Mouse (Mus musculus) C2C12 (cell line): ENCODE data around the gene Ddx39. TPM values are rescaled to one million over a fixed set of nuclear protein-coding genes. Genes with fewer than 3 reads are reported as not detected.

Experiments used
- H3K27me3 ChIP-seq: one replicate; pipeline ENCODE4 v1.6.1; 2011; ENCODE audit not compliant: control insufficient read depth, insufficient read depth, insufficient read length
- H3K36me3 ChIP-seq: one replicate; pipeline ENCODE4 v1.6.1; 2011; ENCODE audit not compliant: control insufficient read depth, insufficient read depth
- H3K4me3 ChIP-seq: one replicate; pipeline ENCODE4 v1.5.1; 2011; ENCODE audit warnings: mild to moderate bottlenecking, control low read depth; ENCODE audit not compliant: poor library complexity, insufficient read depth, severe bottlenecking
- H3K79me2 ChIP-seq: one replicate; pipeline ENCODE4 v1.6.1; 2011; ENCODE audit not compliant: control insufficient read depth, insufficient read depth
- H3K79me3 ChIP-seq: one replicate; pipeline ENCODE4 v1.6.1; 2011; ENCODE audit warnings: low read depth, control low read depth
- H3ac ChIP-seq: one replicate; pipeline ENCODE3; 2011; ENCODE audit warnings: low read depth; ENCODE audit not compliant: control insufficient read depth, insufficient read length
- CEBPB ChIP-seq: IDR thresholded peaks from one replicate; pipeline ENCODE4 v1.6.1; 2011; ENCODE audit warnings: low read depth, mild to moderate bottlenecking, control low read depth, moderate library complexity
- CTCF ChIP-seq: IDR thresholded peaks from one replicate; pipeline ENCODE4 v1.5.1; 2011; ENCODE audit not compliant: control insufficient read depth, insufficient read depth, insufficient read length
- FOSL1 ChIP-seq: IDR thresholded peaks from one replicate; pipeline ENCODE4 v1.8.0; 2011; ENCODE audit warnings: mild to moderate bottlenecking, low read length; ENCODE audit not compliant: poor library complexity, insufficient read depth, severe bottlenecking
- MAX ChIP-seq: IDR thresholded peaks from one replicate; pipeline ENCODE4 v1.6.1; 2011; ENCODE audit warnings: mild to moderate bottlenecking, control low read depth
- MYOD1 ChIP-seq: IDR thresholded peaks from one replicate; pipeline ENCODE4 v1.6.1; 2011; ENCODE audit warnings: low read depth; ENCODE audit not compliant: control insufficient read depth, insufficient read length
- MYOG ChIP-seq: IDR thresholded peaks from one replicate; pipeline ENCODE4 v1.6.1; 2011; ENCODE audit not compliant: control insufficient read depth, insufficient read length; ENCODE audit errors: extremely low read depth
- USF1 ChIP-seq: IDR thresholded peaks from one replicate; pipeline ENCODE4 v1.6.1; 2011; ENCODE audit warnings: low read depth, mild to moderate bottlenecking, control low read depth, moderate library complexity
- polyA plus RNA-seq: library from polyadenylated mRNA; unstranded; fragments of >200 nt; fragmentation: generic; extraction: Trizol; gene quantifications from one replicate; pipeline ENCODE4 v1.2.1, GENCODE M21; 2012; ENCODE audit warnings: missing spikeins

Ddx39 gene
- polyA plus RNA-seq, 1 experiment, result 271 TPM

GRCm38 (mm10) chr8:83736681-83737080 is 21.7 kb downstream of the Ddx39 start:
- Histone ChIP-seq H3K36me3 (peaks cover 13% of the 10 kb centered on the region), H3K4me3 (no peak overlapping the region), H3K79me3 (peaks cover 30% of the 10 kb centered on the region), H3K27me3 (no peaks in the 10 kb centered on the region), H3ac (no peak overlapping the region), H3K79me2 (peaks cover 69% of the 10 kb centered on the region)
- TF ChIP-seq USF1 (no peak), MYOD1 (no peak), MYOG (no peak), CEBPB (no peak), MAX (no peak), CTCF (no peak), FOSL1 (no peak)

- TF ChIP-seq CEBPB (no peak), CTCF (peak; percentile 0)
- Histone ChIP-seq H3K79me2 (peaks cover 69% of the 10 kb centered on the region), H3ac (peak overlapping the region; percentile 37), H3K79me3 (peaks cover 30% of the 10 kb centered on the region), H3K27me3 (no peaks in the 10 kb centered on the region), H3K36me3 (peaks cover 7% of the 10 kb centered on the region), H3K4me3 (no peak overlapping the region)
These were observed 22.4 kb downstream of the Ddx39 start for GRCm38 (mm10) chr8:83737346-83737745.

DNA sequence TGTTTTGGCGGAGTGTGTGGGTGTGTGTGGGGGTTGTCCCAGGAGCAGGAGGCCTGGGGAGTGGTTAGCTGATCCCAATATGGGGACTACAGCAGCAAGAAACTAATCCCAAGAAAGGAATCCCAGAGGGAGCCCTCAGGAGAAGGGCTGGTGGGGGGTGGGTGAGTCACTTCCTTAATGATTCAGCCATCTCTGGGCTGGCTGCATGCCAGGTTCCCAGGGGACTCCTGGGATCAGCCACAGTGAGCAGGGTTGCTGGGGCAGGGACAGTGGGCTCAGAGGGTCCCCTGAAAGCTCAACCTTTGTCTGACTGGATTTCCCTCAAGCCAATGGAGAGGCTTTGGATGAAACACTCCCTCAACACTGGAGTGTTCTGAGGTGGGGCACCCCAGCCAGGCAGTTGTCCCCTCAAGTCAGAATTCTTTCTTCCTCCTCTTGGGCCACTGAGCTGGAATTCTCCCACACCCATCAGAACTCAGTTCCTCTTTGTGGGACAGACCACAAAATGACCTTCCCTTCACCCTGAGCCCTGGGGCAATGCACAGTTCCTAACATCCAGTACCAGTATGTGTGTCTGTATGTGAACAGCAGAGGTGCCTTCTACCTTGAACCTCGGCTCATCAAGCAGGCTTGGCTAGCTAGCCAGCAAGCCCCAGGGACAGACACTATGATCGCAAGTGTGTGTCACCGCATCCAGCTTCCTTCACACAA is 23.0 kb downstream of the Ddx39 start:
- H3K27me3 ChIP-seq, result no peaks in the 10 kb centered on the region
- H3K79me2 ChIP-seq, result peaks cover 69% of the 10 kb centered on the region
- TF ChIP-seq CTCF, result no peak
- TF ChIP-seq CEBPB, result no peak
- TF ChIP-seq MYOG, result no peak
- no peak for TF ChIP-seq MAX
- TF ChIP-seq USF1, result no peak
- TF ChIP-seq FOSL1, result peak; percentile 87
- peak; percentile 29 for TF ChIP-seq MYOD1
- H3K36me3 ChIP-seq, result peaks cover 1% of the 10 kb centered on the region
- peaks cover 30% of the 10 kb centered on the region for H3K79me3 ChIP-seq
- H3K4me3 ChIP-seq, result no peak overlapping the region
- H3ac ChIP-seq, result peak overlapping the region; percentile 13

DNA sequence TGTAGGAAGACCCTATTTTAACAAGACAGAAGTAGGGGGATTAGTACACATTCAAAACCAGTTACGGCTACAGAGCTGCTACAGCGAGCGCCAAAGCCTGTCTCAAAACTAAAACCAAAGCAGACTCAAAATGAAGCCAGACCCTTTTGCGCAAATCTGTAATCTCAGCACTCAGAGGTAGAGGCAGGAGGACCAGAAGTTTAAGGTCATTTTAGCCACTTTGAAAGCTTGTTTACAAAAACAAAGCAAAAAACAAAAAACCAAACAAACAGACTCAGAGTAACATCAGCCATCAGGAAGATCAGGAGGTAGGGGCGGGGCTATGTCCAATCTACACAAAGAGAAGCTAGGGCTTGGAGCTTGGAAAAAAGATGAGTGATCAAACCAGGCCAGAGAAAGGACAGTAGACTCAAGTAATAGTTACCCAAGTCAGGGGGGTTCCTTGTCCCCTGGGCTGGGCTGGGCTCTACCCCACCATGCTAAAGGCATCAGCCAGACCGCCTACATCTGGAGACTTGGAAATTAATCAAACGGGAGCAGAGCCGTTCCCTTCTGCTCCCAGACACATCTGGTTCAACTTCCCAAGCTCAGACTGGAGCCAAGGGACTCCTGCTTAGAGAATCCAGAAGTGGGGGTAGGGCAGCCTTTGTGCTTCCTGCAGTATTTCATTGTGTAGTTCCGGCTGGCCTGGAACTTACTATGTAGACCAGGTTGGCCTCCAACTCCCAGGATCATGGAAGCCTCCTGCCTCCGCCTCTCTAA is 24.2 kb downstream of the Ddx39 start:
- TF ChIP-seq MYOG (no peak), USF1 (no peak), CEBPB (no peak), MAX (no peak), MYOD1 (no peak), FOSL1 (no peak), CTCF (no peak)
- Histone ChIP-seq H3K36me3 (no peaks in the 10 kb centered on the region), H3K4me3 (peak overlapping the region; percentile 6), H3K27me3 (no peaks in the 10 kb centered on the region), H3K79me2 (peaks cover 60% of the 10 kb centered on the region), H3K79me3 (peaks cover 30% of the 10 kb centered on the region), H3ac (peak overlapping the region; percentile 19)

- TF ChIP-seq MYOG (no peak), MYOD1 (peak; percentile 99), CTCF (no peak)
- Histone ChIP-seq H3K36me3 (no peaks in the 10 kb centered on the region), H3K4me3 (peak overlapping the region; percentile 59), H3ac (peak overlapping the region; percentile 59), H3K79me2 (peaks cover 52% of the 10 kb centered on the region), H3K79me3 (peaks cover 28% of the 10 kb centered on the region), H3K27me3 (no peaks in the 10 kb centered on the region)
These were observed 24.9 kb downstream of the Ddx39 start for GRCm38 (mm10) chr8:83739711-83740468.
